Mouse (Mus musculus) intestine, postnatal 0 days (tissue): ENCODE results near the gene Tmem160. TPM values are rescaled to one million over a fixed set of nuclear protein-coding genes. Genes with fewer than 3 reads are reported as not detected.

Experiments used
- ATAC-seq: fragments of 200-750 bp; cut with Nextera tagmentation; 2 replicates; pipeline ENCODE4 v1.8.0; 2017; ENCODE audit warnings: mild to moderate bottlenecking, moderate TSS enrichment, moderate library complexity
- H3K27ac ChIP-seq: fragments of 300-500 bp; sonication (generic); 2 replicates; pipeline ENCODE4 v1.5.1; 2014; ENCODE audit warnings: mild to moderate bottlenecking, low read depth, low read length, moderate library complexity
- H3K27me3 ChIP-seq: fragments of 300-500 bp; sonication (generic); replicated peaks from 2 replicates; pipeline ENCODE4 v1.6.1; 2014; ENCODE audit warnings: low read length, mixed read lengths; ENCODE audit not compliant: control insufficient read depth, insufficient read depth
- H3K36me3 ChIP-seq: fragments of 300-500 bp; sonication (generic); 2 replicates; pipeline ENCODE4 v1.6.1; 2014; ENCODE audit warnings: mild to moderate bottlenecking, moderate library complexity; ENCODE audit not compliant: control insufficient read depth, insufficient read depth
- H3K4me1 ChIP-seq: fragments of 300-500 bp; sonication (generic); replicated peaks from 2 replicates; pipeline ENCODE4 v1.6.1; 2014; ENCODE audit warnings: antibody characterized with exemption, low read length, mixed read lengths; ENCODE audit not compliant: control insufficient read depth, insufficient read depth
- H3K4me2 ChIP-seq: fragments of 300-500 bp; sonication (generic); replicated peaks from 2 replicates; pipeline ENCODE4 v1.6.1; 2014; ENCODE audit warnings: low read depth, mild to moderate bottlenecking, moderate library complexity
- H3K4me3 ChIP-seq: fragments of 300-500 bp; sonication (generic); 2 replicates; pipeline ENCODE4 v1.5.1; 2014; ENCODE audit warnings: low read depth, low read length
- H3K9ac ChIP-seq: fragments of 300-500 bp; sonication (generic); 2 replicates; pipeline ENCODE4 v1.6.1; 2014; ENCODE audit warnings: mild to moderate bottlenecking, low read depth, low read length
- H3K9me3 ChIP-seq: fragments of 300-500 bp; sonication (generic); 2 replicates; pipeline ENCODE4 v1.6.1; 2016; ENCODE audit warnings: mixed run types; ENCODE audit not compliant: control insufficient read depth
- CTCF ChIP-seq: sonication (generic); IDR thresholded peaks from 2 replicates; pipeline ENCODE4 v1.5.1; 2016; ENCODE audit warnings: low read depth, mild to moderate bottlenecking, control low read depth, antibody characterized with exemption, moderate library complexity
- WGBS: fragments of 180-500 bp; shearing (Covaris S2); extraction: QIAGEN DNeasy Blood & Tissue Kit; methylation state at CpG from one replicate; pipeline ENCODE4 v1.1.7; 2014; 5-methylcytosine and 5-hydroxymethylcytosine counted together
- polyA plus RNA-seq: library from polyadenylated mRNA; unstranded; fragments of >200 nt; fragmentation: Nextera tagmentation; extraction: Ambion mirVana; gene quantifications from 2 replicates; pipeline ENCODE4 v1.2.1, GENCODE M21; 2015

Gene Tmem160
- polyA plus RNA-seq, 1 experiment from 2014 or later = 124 TPM

DNA sequence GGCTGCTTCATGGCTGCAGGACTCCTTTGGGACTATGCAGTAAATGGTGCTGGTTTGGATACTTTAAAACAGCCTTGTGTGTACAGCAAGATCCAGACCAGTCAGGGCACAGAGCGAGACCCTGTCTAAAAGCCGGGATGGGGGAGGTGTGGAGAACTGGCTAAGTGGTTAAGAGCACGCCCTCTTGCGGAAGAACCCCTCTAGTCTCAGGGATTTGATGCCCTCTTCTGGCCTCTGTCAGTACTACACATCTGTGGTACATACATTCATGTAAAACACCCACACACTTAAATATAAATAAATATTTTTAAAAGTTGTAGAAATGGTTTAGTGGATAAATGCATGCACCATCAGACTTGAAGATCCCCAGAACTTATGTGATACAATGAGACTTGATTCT is 14.0 kb downstream of the Tmem160 start:
- no peak overlapping the region for H3K4me2 ChIP-seq
- TF ChIP-seq CTCF = peak; percentile 61
- H3K27ac ChIP-seq = no peak overlapping the region
- no peak overlapping the region for H3K9ac ChIP-seq
- no peaks in the 10 kb centered on the region for H3K36me3 ChIP-seq
- H3K27me3 ChIP-seq = peaks cover 13% of the 10 kb centered on the region; the same call in 1 of the 2 replicates
- no peaks in the 10 kb centered on the region for H3K9me3 ChIP-seq
- no peaks in the 10 kb centered on the region for H3K4me1 ChIP-seq
- no peak overlapping the region for H3K4me3 ChIP-seq
- ATAC-seq = no peak
- 58% methylated on average over 4 of the region's 4 CpGs for WGBS

DNA sequence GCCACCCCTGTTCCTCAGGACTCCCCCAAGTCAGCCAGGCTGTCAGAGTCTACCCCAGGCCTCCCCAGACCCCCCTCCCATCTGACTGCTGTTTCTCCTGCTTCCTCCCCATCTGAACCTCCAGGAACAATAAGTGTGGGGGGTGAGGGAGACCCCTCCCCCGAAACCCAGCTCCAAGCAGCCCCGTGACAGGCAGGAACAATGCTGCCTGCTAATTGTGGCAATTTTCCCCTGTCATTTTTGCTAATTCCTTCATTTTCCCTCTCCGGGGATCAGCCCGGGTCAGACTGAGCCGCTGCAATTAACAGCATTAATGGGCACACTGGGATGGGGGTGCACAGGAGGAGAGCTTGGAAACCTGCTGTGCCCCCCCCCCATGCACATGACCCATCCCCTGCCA is 15.5 kb downstream of the Tmem160 start:
- no peak overlapping the region for H3K9ac ChIP-seq
- no peak overlapping the region for H3K4me3 ChIP-seq
- no peak overlapping the region for H3K4me2 ChIP-seq
- no peak for TF ChIP-seq CTCF
- H3K27ac ChIP-seq = no peak overlapping the region
- H3K27me3 ChIP-seq = peaks cover 25% of the 10 kb centered on the region; the same call in 1 of the 2 replicates
- no peaks in the 10 kb centered on the region for H3K4me1 ChIP-seq
- WGBS = 38% methylated on average over 5 of the region's 5 CpGs
- no peaks in the 10 kb centered on the region for H3K36me3 ChIP-seq
- no peak for ATAC-seq
- H3K9me3 ChIP-seq = no peaks in the 10 kb centered on the region

DNA sequence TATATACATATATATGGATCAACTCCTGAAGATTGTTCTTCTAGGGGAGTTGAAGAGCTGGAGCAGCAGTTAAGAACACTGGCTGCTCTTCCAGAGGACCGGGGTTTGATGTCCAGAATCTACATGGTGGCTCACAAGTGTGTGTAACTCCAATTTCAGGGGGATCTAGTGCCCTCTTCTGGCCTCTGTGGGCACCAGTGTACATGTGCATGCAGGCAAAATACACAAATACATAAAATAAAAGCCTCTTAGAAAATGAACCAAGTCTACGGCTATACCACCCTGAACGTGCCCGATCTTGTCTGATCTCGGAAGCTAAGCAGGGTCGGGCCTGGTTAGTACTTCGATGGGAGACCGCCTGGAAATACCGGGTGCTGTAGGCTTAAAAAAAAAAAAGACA is 19.0 kb downstream of the Tmem160 start:
- no peak overlapping the region for H3K27ac ChIP-seq
- peak; percentile 64 for TF ChIP-seq CTCF
- H3K9me3 ChIP-seq = no peaks in the 10 kb centered on the region
- no peak overlapping the region for H3K4me2 ChIP-seq
- H3K9ac ChIP-seq = no peak overlapping the region
- no peak overlapping the region for H3K4me3 ChIP-seq
- peaks cover 58% of the 10 kb centered on the region for H3K27me3 ChIP-seq
- no peaks in the 10 kb centered on the region for H3K36me3 ChIP-seq
- H3K4me1 ChIP-seq = no peaks in the 10 kb centered on the region
- ATAC-seq = no peak
- WGBS = 48% methylated on average over 9 of the region's 9 CpGs

DNA sequence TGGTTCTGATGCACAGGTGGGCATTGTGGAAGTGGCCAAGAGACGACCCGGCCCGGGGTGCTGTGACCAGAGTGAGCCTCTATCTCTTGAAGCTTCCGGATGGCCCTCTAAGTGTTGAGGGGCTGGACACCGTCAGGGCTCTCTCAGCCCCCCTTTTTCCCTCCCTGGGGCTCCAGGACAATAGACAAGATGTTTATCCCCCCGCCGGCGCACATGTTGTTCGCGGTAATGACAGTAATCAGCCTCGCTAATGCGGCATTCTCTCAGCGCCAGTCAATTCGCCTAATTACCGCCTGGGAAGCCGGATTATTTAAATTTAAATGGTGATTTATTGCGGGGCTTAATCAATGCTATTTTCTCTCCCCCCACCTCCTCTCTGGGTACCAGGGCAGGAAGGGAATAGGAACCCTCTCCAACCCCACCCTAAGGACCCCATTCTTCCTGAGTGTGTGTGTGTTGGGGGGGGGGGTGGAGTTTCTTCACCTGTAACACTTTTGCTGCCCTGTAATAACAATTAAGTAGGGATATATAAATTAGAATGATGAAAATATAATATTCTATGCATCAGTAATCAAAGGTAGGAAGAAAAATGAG is 19.6 kb downstream of the Tmem160 start:
- Histone ChIP-seq H3K9me3 (no peaks in the 10 kb centered on the region), H3K27ac (no peak overlapping the region), H3K4me2 (no peak overlapping the region), H3K4me3 (no peak overlapping the region), H3K9ac (no peak overlapping the region), H3K36me3 (no peaks in the 10 kb centered on the region), H3K4me1 (no peaks in the 10 kb centered on the region), H3K27me3 (peaks cover 65% of the 10 kb centered on the region)
- no peak for ATAC-seq
- TF ChIP-seq CTCF = no peak
- 14% methylated on average over 17 of the region's 17 CpGs for WGBS

DNA sequence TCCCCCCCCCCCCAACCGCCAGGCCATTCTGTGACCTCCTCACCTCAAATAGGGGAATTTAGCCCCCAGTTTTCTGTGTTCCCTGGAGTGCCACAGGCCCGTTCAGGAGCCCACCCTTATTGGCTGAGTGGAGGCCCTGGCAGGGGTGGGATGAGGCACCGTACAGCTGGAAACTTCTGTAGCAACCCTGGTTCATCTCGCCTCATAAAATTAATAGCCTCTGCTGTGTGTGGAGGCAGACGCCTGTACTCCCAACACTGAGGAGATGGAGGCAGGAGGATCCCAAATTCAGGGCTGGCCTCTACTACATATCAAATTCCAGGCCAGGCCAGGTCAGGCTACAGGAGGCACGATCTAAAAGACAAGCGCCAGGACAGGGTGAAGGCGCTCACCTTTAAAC is 21.3 kb downstream of the Tmem160 start:
- no peak for ATAC-seq
- no peaks in the 10 kb centered on the region for H3K4me1 ChIP-seq
- TF ChIP-seq CTCF = no peak
- H3K36me3 ChIP-seq = no peaks in the 10 kb centered on the region
- H3K4me3 ChIP-seq = no peak overlapping the region
- H3K9ac ChIP-seq = no peak overlapping the region
- no peak overlapping the region for H3K27ac ChIP-seq
- H3K27me3 ChIP-seq = peaks cover 66% of the 10 kb centered on the region
- no peak overlapping the region for H3K4me2 ChIP-seq
- no peaks in the 10 kb centered on the region for H3K9me3 ChIP-seq
- WGBS = 54% methylated on average over 8 of the region's 8 CpGs

DNA sequence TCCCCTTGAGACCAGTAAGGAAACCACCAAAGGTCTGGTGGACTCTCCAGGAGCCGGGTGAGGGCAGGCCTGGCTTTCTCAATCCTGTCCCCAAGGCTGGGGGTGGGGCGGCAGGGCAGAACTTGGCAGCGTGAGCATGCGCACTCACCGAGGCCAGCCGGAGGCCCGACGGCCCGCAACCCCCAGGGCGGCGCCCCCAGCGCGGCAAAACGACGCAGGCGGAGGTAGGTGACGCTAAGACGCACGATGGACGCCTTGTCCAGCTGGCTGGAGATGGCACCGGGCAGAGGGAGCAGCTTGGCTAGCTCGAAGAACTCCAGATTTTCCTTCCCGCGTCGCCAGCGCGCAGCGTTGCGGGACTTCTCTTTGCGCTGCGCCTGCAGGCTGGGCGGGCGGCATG is 21.9 kb downstream of the Tmem160 start:
- H3K27ac ChIP-seq = no peak overlapping the region
- no peak for ATAC-seq
- H3K9me3 ChIP-seq = no peaks in the 10 kb centered on the region
- H3K4me2 ChIP-seq = peak overlapping the region; percentile 37; the same call in 1 of the 2 replicates
- no peaks in the 10 kb centered on the region for H3K4me1 ChIP-seq
- peaks cover 66% of the 10 kb centered on the region for H3K27me3 ChIP-seq
- no peak for TF ChIP-seq CTCF
- WGBS = 5% methylated on average over 33 of the region's 33 CpGs
- H3K9ac ChIP-seq = no peak overlapping the region
- H3K36me3 ChIP-seq = no peaks in the 10 kb centered on the region
- peak overlapping the region; percentile 6; the same call in 1 of the 2 replicates for H3K4me3 ChIP-seq

DNA sequence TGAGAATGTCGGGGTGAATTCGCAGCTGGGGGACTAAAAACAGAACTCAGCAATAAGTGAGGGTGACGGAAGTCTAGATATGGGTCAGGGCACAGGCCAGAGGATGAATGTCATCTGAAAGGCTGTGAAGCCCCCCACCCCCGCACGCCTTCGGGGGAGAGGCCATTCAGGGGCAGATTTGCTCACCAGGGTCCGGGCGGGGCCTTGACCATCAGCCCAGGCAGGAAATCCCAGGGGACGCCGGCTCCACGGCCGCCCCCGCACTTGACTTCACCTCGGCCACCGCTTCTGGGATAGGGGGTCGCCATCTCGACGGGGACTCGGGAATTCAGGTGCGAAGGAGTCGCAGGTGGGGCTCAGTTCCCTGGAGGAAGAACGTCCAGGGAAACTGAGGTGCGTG is 22.7 kb downstream of the Tmem160 start:
- H3K4me1 ChIP-seq = no peaks in the 10 kb centered on the region
- peaks cover 66% of the 10 kb centered on the region for H3K27me3 ChIP-seq

More for the DNA sequence above, 22.7 kb downstream of the Tmem160 start:
- no peak for TF ChIP-seq CTCF
- H3K36me3 ChIP-seq = no peaks in the 10 kb centered on the region
- peak overlapping the region; percentile 32 for H3K4me2 ChIP-seq
- H3K27ac ChIP-seq = no peak overlapping the region
- H3K9me3 ChIP-seq = no peaks in the 10 kb centered on the region
- no peak overlapping the region for H3K9ac ChIP-seq
- no peak for ATAC-seq
- 5% methylated on average over 22 of the region's 23 CpGs for WGBS
- peak overlapping the region; percentile 36 for H3K4me3 ChIP-seq
